In the genomic region with DNA sequence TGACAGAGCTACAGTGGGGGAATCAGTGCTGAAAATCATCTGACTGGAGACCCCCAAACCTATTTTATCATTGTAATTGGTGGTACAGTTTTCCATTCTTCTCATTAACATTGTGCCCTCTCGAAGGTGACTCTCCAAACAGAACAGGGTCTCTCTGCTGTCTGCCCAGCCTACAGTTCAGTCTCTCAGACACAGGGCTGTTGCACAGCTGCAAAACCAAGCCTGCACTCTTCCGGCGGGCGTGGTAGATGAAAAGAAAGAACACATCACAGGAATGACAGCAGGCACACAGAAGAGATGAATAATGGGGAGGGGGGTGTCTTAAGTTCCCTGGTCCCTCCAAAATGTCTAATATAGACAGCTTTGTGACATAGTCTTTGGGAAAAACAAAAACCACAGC, we compare ENCODE assay signal across 16 mouse cellular contexts. TPM values are rescaled to one million over a fixed set of nuclear protein-coding genes. Genes with fewer than 3 reads are reported as not detected.
DNase-seq lines count a peak whose midpoint lies in the region; ATAC-seq and TF ChIP-seq lines count a peak whose summit lies in the region.
"Had no signal": no experiment of that assay in that cellular context is flagged by ENCODE, and none has a peak within 500 bp of the region (broad histone marks: within the 10 kb centered on the region; RNA-seq: fewer than 3 reads in every experiment).

No protein-coding gene starts in this region.

- no peak for TF ChIP-seq POLR2A in thymus, adult 2 months (IDR thresholded peaks at IDR 0.05; ENCODE audit: control insufficient read depth, extremely low read depth, insufficient read depth, low read length, poor library complexity)

- H3K9ac ChIP-seq in midbrain, embryonic 12.5 days (replicated peaks), result no peak overlapping the region
- H3K9ac ChIP-seq: limb, embryonic 12.5 days; liver, embryonic 15.5 days had no signal

- peak; percentile 3 for DNase-seq in thymus, adult 2 months
- DNase-seq in thymus, postnatal 25 days, result no peak
- DNase-seq in hindbrain, embryonic 10.5 days (ENCODE audit: low spot score), result no peak
- DNase-seq in adrenal gland, adult 8-10 months, result no peak
- no peak for DNase-seq in left cerebral cortex, postnatal 10 days (ENCODE audit: extremely low spot score in 1 of 2, low spot score in 2 of 2)
- no peak for DNase-seq in layer of hippocampus, postnatal 36 days
- DNase-seq: cerebellum, adult 9-11 months; lung, postnatal 36 days; right cerebral cortex, postnatal 25 days had no signal

- intact Hi-C loops in left cerebral cortex, postnatal 10 days (cut with DNase I), result no loop called here

- peak; percentile 28 for ATAC-seq in midbrain, embryonic 12.5 days (ENCODE audit: low FRiP score, low read depth)
- no peak for ATAC-seq in megakaryocyte-erythroid progenitor cell, adult 5-6 weeks (replicated peaks; ENCODE audit: low FRiP score, low TSS enrichment, poor library complexity, severe bottlenecking)

- no peak for TF ChIP-seq CTCF in thymus, adult 2 months (IDR thresholded peaks at IDR 0.05; ENCODE audit: borderline replicate concordance, control insufficient read depth, extremely low read depth, insufficient read depth, low read length, poor library complexity)

- no peaks in the 10 kb centered on the region for H3K36me3 ChIP-seq in thymus, adult 2 months (ENCODE audit: control insufficient read depth, insufficient read depth, low read length)
- H3K36me3 ChIP-seq in hindbrain, embryonic 10.5 days, result no peaks in the 10 kb centered on the region
- no peaks in the 10 kb centered on the region for H3K36me3 ChIP-seq in midbrain, embryonic 12.5 days
- H3K36me3 ChIP-seq: limb, embryonic 12.5 days; liver, embryonic 15.5 days had no signal

- H3K4me3 ChIP-seq in thymus, adult 2 months (ENCODE audit: control insufficient read depth, insufficient read depth, low read length), result no peak overlapping the region
- no peak overlapping the region for H3K4me3 ChIP-seq in hindbrain, embryonic 10.5 days
- H3K4me3 ChIP-seq in midbrain, embryonic 12.5 days, result no peak overlapping the region
- H3K4me3 ChIP-seq: erythroblast, embryonic 14.5 days; limb, embryonic 12.5 days; liver, embryonic 15.5 days had no signal

- no peaks in the 10 kb centered on the region for H3K9me3 ChIP-seq in hindbrain, embryonic 10.5 days
- H3K9me3 ChIP-seq in midbrain, embryonic 12.5 days, result no peaks in the 10 kb centered on the region
- H3K9me3 ChIP-seq: limb, embryonic 12.5 days; liver, embryonic 15.5 days had no signal

- H3K27me3 ChIP-seq in thymus, adult 2 months (ENCODE audit: control insufficient read depth, insufficient read depth, low read length), result no peaks in the 10 kb centered on the region
- H3K27me3 ChIP-seq in hindbrain, embryonic 10.5 days (ENCODE audit: insufficient read depth, poor library complexity, severe bottlenecking), result no peaks in the 10 kb centered on the region
- H3K27me3 ChIP-seq in midbrain, embryonic 12.5 days, result no peaks in the 10 kb centered on the region
- H3K27me3 ChIP-seq: limb, embryonic 12.5 days; liver, embryonic 15.5 days had no signal

- H3K4me1 ChIP-seq in thymus, adult 2 months (replicated peaks; ENCODE audit: control insufficient read depth, insufficient read depth, low read length), result no peaks in the 10 kb centered on the region
- H3K4me1 ChIP-seq in hindbrain, embryonic 10.5 days (replicated peaks), result peaks cover 27% of the 10 kb centered on the region
- peaks cover 23% of the 10 kb centered on the region for H3K4me1 ChIP-seq in midbrain, embryonic 12.5 days
- H3K4me1 ChIP-seq: liver, embryonic 15.5 days had no signal

- H3K27ac ChIP-seq in thymus, adult 2 months (ENCODE audit: control insufficient read depth, insufficient read depth, low read length), result no peak overlapping the region
- peak overlapping the region; percentile 59; the same call in 1 of the 2 replicates for H3K27ac ChIP-seq in hindbrain, embryonic 10.5 days
- peak overlapping the region; percentile 77 for H3K27ac ChIP-seq in midbrain, embryonic 12.5 days (replicated peaks)
- H3K27ac ChIP-seq: limb, embryonic 12.5 days; liver, embryonic 15.5 days had no signal

- 0 out of 2 replicates have a peak overlapping the region, but pooled peaks have one; percentile 2 for H3K4me2 ChIP-seq in midbrain, embryonic 12.5 days (replicated peaks)
- H3K4me2 ChIP-seq: heart, embryonic 11.5 days; limb, embryonic 12.5 days; liver, embryonic 15.5 days had no signal

- WGBS in thymus, adult 2 months, result 82% methylated on average over 4 of the region's 4 CpGs
- 41% methylated on average over 4 of the region's 4 CpGs for WGBS in hindbrain, embryonic 10.5 days
- 32% methylated on average over 4 of the region's 4 CpGs for WGBS in midbrain, embryonic 12.5 days

RNA-seq across cellular contexts. Expression of gene Nap1l5, which starts 27.3 kb away (rescaled TPM):
- 0.09 TPM in 1 of 2 replicates, not detected in the other for polyA plus RNA-seq in thymus, adult 2 months (2012; rRNA removed)
- 7.5 and 20.1 TPM in 2 replicates for polyA plus RNA-seq in hindbrain, embryonic 10.5 days (2016; fragmentation: Nextera tagmentation; extraction: Ambion mirVana)
- 63.2 and 64.3 TPM in 2 replicates for polyA plus RNA-seq in midbrain, embryonic 12.5 days (2016; fragmentation: Nextera tagmentation; extraction: Ambion mirVana)
- not detected in 2 replicates for total RNA-seq in megakaryocyte-erythroid progenitor cell, adult 5-6 weeks (2014; fragmentation: Nextera tagmentation)
- total RNA-seq in megakaryocyte-erythroid progenitor cell, adult 5-6 weeks (2017), result not detected in 2 replicates
- 10 to 100 TPM; 27.9 to 53.2 (median 35.6) TPM for total RNA-seq in adrenal gland, adult 8-10 months (2022)
- 100 to 1,000 TPM; 190 to 217 TPM for total RNA-seq in left cerebral cortex, postnatal 10 days (2021)
- 100 to 1,000 TPM; 242 to 285 TPM for total RNA-seq in layer of hippocampus, postnatal 36 days (2021)
- total RNA-seq: hematopoietic stem cell, adult 5-6 weeks had no signal
- polyA plus RNA-seq: erythroblast, embryonic 14.5 days had no signal

Comparison
In these comparisons a context has a peak if more than half of its experiments do, and no peak if none do; other contexts are left out.
1. RNA of gene Nap1l5, which starts 27.3 kb away (total RNA-seq): 242 to 285 TPM in layer of hippocampus, postnatal 36 days, 190 to 217 TPM in left cerebral cortex, postnatal 10 days and 27.9 to 53.2 TPM in adrenal gland, adult 8-10 months; not detected in megakaryocyte-erythroid progenitor cell, adult 5-6 weeks; every median in the first group is over 10 times any median in the second.